Mouse (Mus musculus) left cerebral cortex, adult 18-20 months (tissue): ENCODE measurements at regions not wholly inside any gene's neighbourhood (a gene's known extent, or its start where the extent isn't known, plus 50 kb on each side); places are given as distances from the start of the nearest gene placed in this dataset.

Experiments used
- DNase-seq, 2 experiments: peaks; one replicate each; pipeline ENCODE4 v3.0.0; 2021 to 2022; ENCODE audit warnings: low spot score in 2 of 2, mixed read lengths in 1 of 2

GRCm38 (mm10) chr10:87722244-87722643, 135.8 kb upstream of the Igf1 start:
- no peak for DNase-seq

GRCm38 (mm10) chr10:87732658-87733057, 125.4 kb upstream of the Igf1 start:
- no peak for DNase-seq

- no peak for DNase-seq
Observed at GRCm38 (mm10) chr10:87733241-87733640, 124.8 kb upstream of the Igf1 start.

GRCm38 (mm10) chr10:87740323-87740722, 117.7 kb upstream of the Igf1 start:
- DNase-seq = no peak

GRCm38 (mm10) chr10:87742766-87743165, 115.3 kb upstream of the Igf1 start:
- DNase-seq = no peak

- no peak for DNase-seq
Observed at GRCm38 (mm10) chr10:87747846-87748552, 110.1 kb upstream of the Igf1 start.

GRCm38 (mm10) chr10:87748631-87749193, 109.4 kb upstream of the Igf1 start:
- DNase-seq = no peak

GRCm38 (mm10) chr10:87750321-87750720, 107.7 kb upstream of the Igf1 start:
- no peak for DNase-seq

- no peak for DNase-seq
Observed at GRCm38 (mm10) chr10:87750972-87751371, 107.1 kb upstream of the Igf1 start.

- DNase-seq = no peak
Observed at GRCm38 (mm10) chr10:87752117-87752516, 105.9 kb upstream of the Igf1 start.

- no peak for DNase-seq
Observed at GRCm38 (mm10) chr10:87753483-87753882, 104.6 kb upstream of the Igf1 start.

- DNase-seq = no peak
Observed at GRCm38 (mm10) chr10:87761528-87762030, 96.5 kb upstream of the Igf1 start.

- DNase-seq = peak in 1 of 2 experiments; percentile 3
Observed at GRCm38 (mm10) chr10:87787521-87787920, 70.5 kb upstream of the Igf1 start.

GRCm38 (mm10) chr10:87792346-87792745, 65.7 kb upstream of the Igf1 start:
- no peak for DNase-seq

GRCm38 (mm10) chr10:87803936-87804791, 53.9 kb upstream of the Igf1 start:
- DNase-seq = no peak

GRCm38 (mm10) chr10:87804792-87805082, 53.3 kb upstream of the Igf1 start:
- DNase-seq = no peak
